Mouse (Mus musculus) thymus, postnatal 4 days (tissue): ENCODE data around the gene Krt13.

Experiments used
- DNase-seq: peaks from one replicate; pipeline ENCODE4 v3.0.0; 2021

The Krt13 gene

DNA sequence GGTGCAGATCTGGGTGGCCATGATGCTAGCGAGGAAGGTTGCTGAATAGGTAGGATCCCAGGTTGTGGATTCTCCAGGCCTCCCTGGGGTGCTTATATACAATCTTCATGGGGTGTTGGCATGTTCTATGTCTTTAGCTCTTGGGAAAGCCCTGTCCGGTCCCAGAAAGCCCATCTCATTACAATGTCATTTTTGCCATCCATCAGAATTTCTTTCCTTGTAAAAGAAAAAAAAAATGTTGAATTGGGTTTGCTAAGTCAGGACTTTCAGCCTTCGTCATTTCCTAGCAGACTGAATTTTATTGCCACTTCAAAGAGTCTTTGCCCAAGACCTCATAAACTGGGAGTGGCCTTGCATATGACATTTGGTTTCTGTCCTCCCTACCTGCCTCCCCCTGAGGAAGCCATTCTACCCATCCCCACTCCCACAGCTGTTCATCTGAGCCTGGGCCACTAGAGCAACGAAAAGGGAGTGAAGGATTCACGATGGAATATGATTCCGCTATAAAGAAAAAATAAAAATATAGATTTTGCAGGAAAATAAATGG is 15.7 kb downstream of the Krt13 start, which contains the start of gene Krt36:
Gene Krt36 (minus strand): TSS at position 51 of the 547 bp plus-strand sequence.
- no peak for DNase-seq

DNA sequence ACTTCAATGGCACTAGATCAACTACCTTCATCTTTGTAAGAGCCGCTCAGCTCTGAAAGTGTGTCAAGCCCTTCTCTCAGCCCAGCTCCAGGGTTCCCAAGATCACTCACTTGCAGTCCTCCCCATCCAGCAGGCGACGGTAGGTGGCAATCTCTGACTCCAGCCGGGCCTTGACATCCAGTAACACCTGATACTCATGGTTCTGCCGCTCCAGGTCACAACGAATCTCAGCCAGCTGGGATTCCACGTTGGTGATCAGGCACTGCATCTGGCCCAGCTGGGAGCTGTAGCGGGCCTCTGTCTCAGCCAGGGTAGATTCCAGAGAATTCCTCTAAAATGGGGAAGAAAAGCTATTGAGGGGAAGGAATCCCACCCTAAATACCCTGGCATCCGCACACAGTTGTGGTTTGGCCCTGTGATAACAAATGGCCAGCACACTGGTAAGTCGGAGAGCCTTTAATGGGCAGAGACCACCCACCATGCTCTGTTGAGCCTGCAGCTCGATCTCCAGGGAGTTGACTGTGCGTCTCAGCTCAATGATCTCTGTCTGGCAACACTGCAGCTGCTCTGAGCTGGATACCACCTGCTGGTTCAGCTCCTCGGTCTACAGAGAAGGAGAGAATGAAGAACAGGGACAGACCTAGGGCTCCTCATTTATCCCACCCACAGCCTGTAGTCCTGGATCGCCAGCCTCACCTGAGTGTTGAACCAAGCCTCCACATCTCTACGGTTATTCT is 18.5 kb downstream of the Krt13 start:
- no peak for DNase-seq

DNA sequence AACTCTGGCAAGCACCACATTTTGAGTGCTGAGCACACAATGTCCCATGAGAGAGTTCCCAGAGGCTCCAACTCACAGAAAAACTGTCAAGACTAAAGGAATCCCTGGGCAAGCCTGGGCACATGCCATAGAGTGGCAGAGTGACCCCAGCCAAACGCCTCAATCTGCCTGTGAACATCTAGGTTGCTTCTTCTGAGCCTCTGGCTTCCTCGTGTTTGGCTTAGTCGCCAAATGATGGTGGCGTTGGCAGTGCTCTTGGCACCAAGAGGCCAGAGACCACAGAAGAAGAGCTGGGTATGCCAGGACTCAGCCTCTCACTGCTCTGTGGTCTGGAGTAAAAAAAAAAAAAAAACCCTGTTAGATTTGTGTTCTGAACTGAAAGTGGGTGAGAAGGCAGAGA is 21.0 kb downstream of the Krt13 start:
- no peak for DNase-seq

GRCm38 (mm10) chr11:100097819-100098218 is 23.5 kb downstream of the Krt13 start:
- DNase-seq: no peak

DNA sequence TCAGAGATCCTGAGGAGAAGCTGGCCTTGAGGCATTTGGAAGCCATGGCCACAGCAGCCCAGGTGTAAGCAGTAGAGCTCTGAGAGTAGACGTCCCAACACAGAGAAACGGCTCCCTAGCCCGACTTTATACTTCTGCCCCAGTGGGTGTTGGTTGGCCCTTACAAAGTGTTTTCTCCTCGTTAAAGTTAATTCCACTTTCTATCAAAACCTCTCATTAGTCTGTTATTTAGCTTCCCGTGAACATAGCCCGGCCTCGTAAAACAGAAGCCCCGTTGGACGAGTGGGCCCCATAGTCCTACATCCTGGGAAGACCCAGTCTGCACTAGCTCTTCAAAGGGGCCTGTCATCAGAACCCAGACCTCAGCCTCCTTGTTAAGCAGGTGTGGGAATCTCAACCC is 25.2 kb downstream of the Krt13 start, which contains the start of gene Krt35:
Gene Krt35 (minus strand): TSS at position 101 of the 400 bp plus-strand sequence.
- DNase-seq: no peak

GRCm38 (mm10) chr11:100088378-100089025 is 32.9 kb downstream of the Krt13 start:
- DNase-seq: no peak

DNA sequence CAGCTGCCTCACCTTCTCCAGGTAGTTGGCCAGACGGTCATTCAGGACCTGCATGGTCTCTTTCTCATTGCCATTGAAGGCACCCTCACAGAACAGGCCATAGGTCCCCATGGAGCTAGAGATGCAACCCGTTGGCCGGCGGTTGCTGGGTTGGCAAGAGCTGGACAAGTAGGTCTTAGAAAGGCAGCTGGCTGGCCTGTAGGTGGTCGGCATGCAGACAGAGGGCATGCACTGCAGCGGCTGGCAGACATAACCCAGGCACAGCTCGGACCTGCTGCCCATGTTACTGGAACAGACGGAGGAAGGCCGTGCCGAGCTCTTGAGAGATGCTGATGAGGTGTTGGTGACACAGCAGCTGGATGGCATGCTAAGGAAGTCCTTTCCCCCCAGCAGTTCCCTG is 33.5 kb downstream of the Krt13 start, which contains the start of gene Krt32:
Gene Krt32 (minus strand): TSS at position 366 of the 400 bp plus-strand sequence.
- no peak for DNase-seq

GRCm38 (mm10) chr11:100073873-100074272 is 47.5 kb downstream of the Krt13 start:
- DNase-seq: no peak
